Mouse (Mus musculus) midbrain, postnatal 0 days (tissue): Measurements from ENCODE around the gene Col24a1. TPM values are rescaled to one million over a fixed set of nuclear protein-coding genes. Genes with fewer than 3 reads are reported as not detected.

Experiments
- ATAC-seq: fragments of 200-750 bp; cut with Nextera tagmentation; 2 replicates; pipeline ENCODE4 v1.8.0; 2017; ENCODE audit warnings: moderate number of reproducible peaks, mild to moderate bottlenecking, moderate TSS enrichment, moderate library complexity; ENCODE audit not compliant: low FRiP score
- DNase-seq: peaks from one replicate; pipeline ENCODE4 v3.0.0-alpha.2; 2015; ENCODE audit warnings: low spot score
- H3K27ac ChIP-seq: fragments of 300-500 bp; sonication (generic); 2 replicates; pipeline ENCODE4 v1.5.1; 2014; ENCODE audit warnings: low read depth, mild to moderate bottlenecking, low read length, mixed read lengths
- H3K27me3 ChIP-seq: fragments of 300-500 bp; sonication (generic); 2 replicates; pipeline ENCODE4 v1.6.1; 2014; ENCODE audit warnings: low read length, control low read depth, mixed read lengths; ENCODE audit not compliant: insufficient read depth
- H3K36me3 ChIP-seq: fragments of 300-500 bp; sonication (generic); 2 replicates; pipeline ENCODE4 v1.6.1; 2014; ENCODE audit warnings: low read length, control low read depth, mixed read lengths; ENCODE audit not compliant: insufficient read depth
- H3K4me1 ChIP-seq: fragments of 300-500 bp; sonication (generic); 2 replicates; pipeline ENCODE4 v1.6.1; 2014; ENCODE audit warnings: mild to moderate bottlenecking, control low read depth, antibody characterized with exemption, low read length, mixed read lengths; ENCODE audit not compliant: insufficient read depth
- H3K4me2 ChIP-seq: fragments of 300-500 bp; sonication (generic); 2 replicates; pipeline ENCODE4 v1.6.1; 2014; ENCODE audit warnings: low read depth, mild to moderate bottlenecking, low read length, mixed read lengths; ENCODE audit not compliant: poor library complexity, severe bottlenecking
- H3K4me3 ChIP-seq: fragments of 300-500 bp; sonication (generic); 2 replicates; pipeline ENCODE4 v1.5.1; 2014; ENCODE audit warnings: low read depth, mild to moderate bottlenecking, low read length, moderate library complexity
- H3K9ac ChIP-seq: fragments of 300-500 bp; sonication (generic); replicated peaks from 2 replicates; pipeline ENCODE4 v1.6.1; 2014; ENCODE audit warnings: mild to moderate bottlenecking, low read length, moderate library complexity, mixed read lengths; ENCODE audit not compliant: poor library complexity, severe bottlenecking
- H3K9me3 ChIP-seq: fragments of 300-500 bp; sonication (generic); 2 replicates; pipeline ENCODE4 v1.6.1; 2016; ENCODE audit warnings: low read length, control low read depth
- CTCF ChIP-seq: IDR thresholded peaks from 2 replicates; pipeline ENCODE4 v1.5.1; 2016; ENCODE audit warnings: antibody characterized with exemption, mild to moderate bottlenecking
- WGBS: fragments of 180-500 bp; shearing (Covaris S2); extraction: QIAGEN DNeasy Blood & Tissue Kit; methylation state at CpG from one replicate; pipeline ENCODE4 v1.1.7; 2014; 5-methylcytosine and 5-hydroxymethylcytosine counted together
- polyA plus RNA-seq: library from polyadenylated mRNA; unstranded; fragments of >200 nt; fragmentation: Nextera tagmentation; extraction: Ambion mirVana; gene quantifications from 2 replicates; pipeline ENCODE4 v1.2.1, GENCODE M21; 2015
- total RNA-seq: library from RNA; depleted of rRNA; stranded (reverse); fragments of >200 nt; gene quantifications from 2 replicates; pipeline ENCODE4 v1.2.3, GENCODE M21; 2014

The Col24a1 gene
- total and polyA plus RNA-seq, 2 experiments from 2014 or later, result 0.47 to 1.1 TPM

- TF ChIP-seq CTCF, result no peak
- 29% methylated on average over 15 of the region's 15 CpGs for WGBS
- no peak for ATAC-seq
These were observed 284.6 kb downstream of the Col24a1 start for GRCm38 (mm10) chr3:145576876-145577275.

GRCm38 (mm10) chr3:145583043-145583442, 290.8 kb downstream of the Col24a1 start:
- no peaks in the 10 kb centered on the region for H3K4me1 ChIP-seq
- no peaks in the 10 kb centered on the region for H3K27me3 ChIP-seq
- no peak overlapping the region for H3K27ac ChIP-seq
- ATAC-seq, result no peak
- H3K4me2 ChIP-seq, result no peak overlapping the region
- H3K4me3 ChIP-seq, result no peak overlapping the region
- no peak overlapping the region for H3K9ac ChIP-seq
- no peak for DNase-seq
- no peaks in the 10 kb centered on the region for H3K9me3 ChIP-seq
- no peak for TF ChIP-seq CTCF
- peaks cover 36% of the 10 kb centered on the region for H3K36me3 ChIP-seq
- 91% methylated on average over 4 of the region's 4 CpGs for WGBS

More at GRCm38 (mm10) chr3:145576876-145577275, 284.6 kb downstream of the Col24a1 start:
- peak overlapping the region; percentile 82 for H3K9ac ChIP-seq
- peak overlapping the region; percentile 80 for H3K4me2 ChIP-seq
- peaks cover 8% of the 10 kb centered on the region; the same call in 1 of the 2 replicates for H3K4me1 ChIP-seq
- peak overlapping the region; percentile 69 for H3K4me3 ChIP-seq
- H3K27ac ChIP-seq, result peak overlapping the region; percentile 77; the same call in 1 of the 2 replicates
- no peak for DNase-seq
- no peaks in the 10 kb centered on the region for H3K9me3 ChIP-seq
- H3K27me3 ChIP-seq, result no peaks in the 10 kb centered on the region
- peaks cover 18% of the 10 kb centered on the region for H3K36me3 ChIP-seq

DNA sequence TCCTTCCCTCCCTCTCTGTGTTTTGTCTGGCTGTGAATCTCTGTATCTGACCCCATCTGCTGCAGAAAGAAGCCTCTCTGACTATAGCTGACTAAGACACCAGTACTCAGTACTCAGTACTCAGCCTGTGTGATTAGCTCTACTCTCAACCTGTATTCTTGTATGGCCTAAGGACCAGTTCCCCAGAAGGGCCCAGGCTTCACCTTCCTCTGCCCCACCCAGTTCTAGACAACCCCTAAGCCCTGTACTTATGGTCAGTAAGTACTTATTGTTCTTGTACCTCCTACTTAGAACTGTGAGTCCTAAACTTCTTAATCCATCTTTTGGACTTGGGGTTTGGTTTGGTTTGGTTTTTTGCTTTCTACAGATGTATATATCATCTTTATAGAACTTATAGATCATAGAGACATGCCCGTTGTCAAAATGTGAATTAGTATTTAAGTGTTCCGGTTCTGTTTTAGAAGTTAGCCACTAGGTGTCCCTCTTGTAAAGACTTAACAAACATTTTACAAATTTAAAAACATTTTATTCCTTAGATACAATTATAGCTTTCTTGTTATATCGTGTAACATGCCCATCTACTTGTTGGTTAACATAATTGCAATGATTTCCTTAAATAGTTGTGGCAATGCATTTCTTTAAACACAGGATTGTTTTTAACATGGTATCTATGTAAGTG, 291.4 kb downstream of the Col24a1 start:
- TF ChIP-seq CTCF, result peak; percentile 75

GRCm38 (mm10) chr3:145590562-145590961, 298.3 kb downstream of the Col24a1 start:
- Histone ChIP-seq H3K27ac (no peak overlapping the region), H3K4me1 (no peaks in the 10 kb centered on the region), H3K4me2 (no peak overlapping the region), H3K27me3 (no peaks in the 10 kb centered on the region), H3K36me3 (peaks cover 38% of the 10 kb centered on the region), H3K4me3 (no peak overlapping the region), H3K9ac (no peak overlapping the region), H3K9me3 (no peaks in the 10 kb centered on the region)
- TF ChIP-seq CTCF, result no peak
- 91% methylated on average over 4 of the region's 4 CpGs for WGBS
- DNase-seq (no peak), ATAC-seq (no peak)

More for the DNA sequence above, 291.4 kb downstream of the Col24a1 start:
- Histone ChIP-seq H3K36me3 (peaks cover 30% of the 10 kb centered on the region), H3K27ac (no peak overlapping the region), H3K27me3 (no peaks in the 10 kb centered on the region), H3K9me3 (no peaks in the 10 kb centered on the region), H3K4me1 (no peaks in the 10 kb centered on the region), H3K9ac (no peak overlapping the region), H3K4me2 (no peak overlapping the region), H3K4me3 (no peak overlapping the region)
- DNase-seq (peak; percentile 56), ATAC-seq (no peak)
- WGBS, result 52% methylated on average over 3 of the region's 3 CpGs

DNA sequence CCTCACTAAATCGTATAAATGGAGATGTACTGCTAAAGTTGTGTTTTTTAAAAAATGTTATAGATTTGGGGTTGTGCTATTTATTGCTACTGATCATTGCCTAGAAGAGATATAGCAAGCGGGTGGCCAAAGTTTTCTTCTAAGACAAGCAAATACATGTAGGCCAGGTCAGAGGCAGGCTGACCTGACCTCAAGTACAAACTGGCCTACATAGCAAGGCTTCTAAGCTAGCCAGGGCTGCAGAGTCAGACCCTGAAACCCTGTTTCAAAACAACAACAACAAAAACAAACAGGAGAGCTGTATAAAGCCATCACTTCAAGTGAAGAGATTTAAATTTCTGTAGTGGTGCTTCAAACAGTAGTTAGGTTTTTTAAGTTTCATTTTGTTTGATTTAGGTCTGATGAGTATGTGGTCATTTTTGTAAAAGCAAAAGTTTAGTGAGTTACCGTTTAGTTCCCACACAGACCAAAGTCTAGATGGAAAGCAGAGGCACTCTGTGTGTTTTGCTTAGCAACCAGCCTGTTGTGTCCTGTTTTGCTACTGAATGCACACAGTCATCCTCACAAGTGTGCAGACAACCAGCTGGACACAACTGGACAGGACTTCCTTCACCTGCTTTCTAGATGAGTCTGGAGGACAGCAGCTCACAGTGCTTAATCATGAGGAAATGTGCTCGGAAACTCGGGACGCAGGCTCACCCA, 299.7 kb downstream of the Col24a1 start:
- TF ChIP-seq CTCF, result no peak
- DNase-seq (no peak), ATAC-seq (no peak)
- Histone ChIP-seq H3K27me3 (no peaks in the 10 kb centered on the region), H3K9me3 (no peaks in the 10 kb centered on the region), H3K9ac (no peak overlapping the region), H3K4me1 (no peaks in the 10 kb centered on the region), H3K27ac (no peak overlapping the region), H3K4me3 (no peak overlapping the region), H3K36me3 (peaks cover 33% of the 10 kb centered on the region), H3K4me2 (no peak overlapping the region)
- WGBS, result 93% methylated on average over 6 of the region's 6 CpGs

DNA sequence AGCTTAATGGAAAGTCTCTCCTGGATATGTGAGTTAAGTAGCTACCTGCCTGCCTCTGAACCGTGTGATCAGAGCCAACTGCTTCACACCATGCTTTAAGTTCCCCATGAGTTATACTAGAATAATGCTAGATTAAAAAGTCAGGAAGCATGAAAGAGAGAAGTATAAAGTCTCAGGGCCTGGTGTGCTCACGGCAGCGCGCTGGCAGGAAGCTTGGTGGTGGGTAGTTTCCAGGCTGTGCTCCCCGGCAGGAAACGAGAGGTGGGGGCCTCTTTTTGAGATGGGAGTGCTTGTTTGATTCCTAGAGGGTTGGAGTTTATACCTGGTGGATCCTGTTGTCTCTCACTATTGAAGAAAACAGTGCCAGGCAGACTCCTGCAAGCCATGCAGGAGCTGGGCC, 303.1 kb downstream of the Col24a1 start:
- Histone ChIP-seq H3K36me3 (peaks cover 45% of the 10 kb centered on the region), H3K27ac (no peak overlapping the region), H3K4me1 (no peaks in the 10 kb centered on the region), H3K4me2 (no peak overlapping the region), H3K9ac (no peak overlapping the region), H3K9me3 (no peaks in the 10 kb centered on the region), H3K4me3 (no peak overlapping the region), H3K27me3 (no peaks in the 10 kb centered on the region)
- 90% methylated on average over 6 of the region's 6 CpGs for whole genome bisulfite sequencing
- no peak for DNase-seq
- no peak for ATAC-seq
- no peak for TF ChIP-seq CTCF
